In the genomic region with DNA sequence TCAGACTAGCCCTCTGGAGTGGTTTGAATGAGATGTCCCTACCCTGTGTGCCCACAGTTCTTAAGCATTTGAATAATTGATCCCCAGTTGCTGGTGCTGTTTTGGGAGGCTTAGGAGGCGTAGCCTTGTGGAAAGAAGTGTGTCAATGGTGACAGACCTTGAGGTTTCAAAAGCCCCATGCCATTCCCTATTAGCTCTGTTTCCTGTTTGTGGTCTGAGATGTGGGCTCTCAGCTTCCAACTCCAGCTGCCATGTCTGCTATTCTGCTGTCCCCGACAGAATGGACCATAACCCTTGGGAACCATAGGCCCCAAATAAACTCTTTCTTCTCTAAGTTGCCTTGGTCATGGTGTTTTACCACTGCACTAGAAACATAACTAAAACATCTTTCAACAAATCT, we compare ENCODE assay signal across 14 mouse cellular contexts.
"Had no signal": no experiment of that assay in that cellular context is flagged by ENCODE, and none has a peak within 500 bp of the region (broad histone marks: within the 10 kb centered on the region; RNA-seq: fewer than 3 reads in every experiment).

No protein-coding gene starts in this region.

- ATAC-seq: midbrain, embryonic 13.5 days; midbrain, embryonic 15.5 days had no signal

- DNase-seq: lung, adult 18-20 months; lung, embryonic 14.5 days; lung, postnatal 10 days; lung, postnatal 4 days; retina, postnatal 1 day; right cerebral cortex, adult 18-20 months; right cerebral cortex, postnatal 25 days; right cerebral cortex, postnatal 4 days; spleen, adult 18-20 months; thymus, adult 18-20 months; thymus, postnatal 14 days; thymus, postnatal 36 days had no signal
